Mouse (Mus musculus) olfactory bulb, adult 2 months (tissue): ENCODE measurements at regions not wholly inside any gene's neighbourhood (a gene's known extent, or its start where the extent isn't known, plus 50 kb on each side); places are given as distances from the start of the nearest gene placed in this dataset.

ENCODE experiments used
- CTCF ChIP-seq: fragments of 200-500 bp; IDR thresholded peaks from 2 replicates; pipeline ENCODE4 v1.5.1; 2012; ENCODE audit warnings: low read depth, mild to moderate bottlenecking, low read length, moderate library complexity; ENCODE audit not compliant: insufficient read depth
- POLR2A ChIP-seq: fragments of 200-500 bp; IDR thresholded peaks from 2 replicates; pipeline ENCODE4 v1.6.1; 2012; ENCODE audit warnings: mild to moderate bottlenecking, low read depth, low read length, moderate library complexity; ENCODE audit not compliant: insufficient read depth

DNA sequence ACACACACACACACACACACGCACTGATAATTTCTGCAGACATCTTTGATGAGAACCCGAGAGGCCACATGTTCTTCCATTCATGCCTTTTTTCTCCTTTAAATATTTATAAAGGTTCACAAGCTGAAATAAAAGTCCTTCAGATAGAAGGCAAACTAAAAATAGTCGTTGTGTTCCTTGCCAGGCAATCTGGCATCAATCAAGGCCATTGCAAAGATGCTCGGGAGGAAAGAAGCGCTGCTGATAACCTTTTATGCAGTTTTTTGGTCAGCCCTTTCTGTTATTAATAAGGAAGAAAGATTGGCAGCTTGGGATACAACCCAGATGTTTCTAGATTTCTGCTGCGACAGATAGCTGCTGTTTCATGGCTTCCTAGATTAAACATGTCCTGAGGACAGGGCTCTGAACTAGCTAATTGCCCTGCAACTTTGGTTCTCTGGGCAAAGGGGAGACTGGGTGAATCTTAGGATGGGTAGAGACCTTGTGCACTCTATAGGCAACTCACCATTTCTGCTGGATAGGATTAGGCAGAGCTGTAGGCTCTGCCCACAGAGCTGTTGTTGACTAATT, 238.4 kb downstream of the Ets1 start:
- no peak for TF ChIP-seq CTCF
- no peak for TF ChIP-seq POLR2A
